Mouse (Mus musculus): ENCODE results near the gene Foxp1. TPM values are rescaled to one million over a fixed set of nuclear protein-coding genes. Genes with fewer than 3 reads are reported as not detected.

Gene Foxp1
- polyA plus RNA-seq, 1 experiment: 129 TPM

DNA sequence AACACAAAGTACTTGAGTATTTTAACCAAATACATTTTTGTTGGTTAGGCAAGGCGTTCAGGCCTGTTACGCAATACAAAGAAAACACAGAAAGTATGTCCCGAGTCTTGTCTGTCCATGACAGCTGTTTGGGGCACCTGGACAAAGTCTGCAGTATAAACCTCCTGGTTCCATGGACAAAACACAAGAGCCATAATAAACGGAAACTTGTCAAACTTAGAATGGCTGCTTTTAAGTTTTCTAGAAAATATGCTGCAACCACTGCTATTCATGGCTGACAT lies 378.8 kb downstream of the Foxp1 start:
- 95% methylated on average over 4 of the region's 4 CpGs for WGBS
- DNase-seq: no peak
- no peak overlapping the region for H3K27ac ChIP-seq (ENCODE audit: control insufficient read depth, insufficient read depth, low read length)
- H3K4me1 ChIP-seq (replicated peaks; ENCODE audit: control insufficient read depth, insufficient read depth, low read length): no peaks in the 10 kb centered on the region
- TF ChIP-seq POLR2A (IDR thresholded peaks at IDR 0.05; ENCODE audit: control insufficient read depth, extremely low read depth, insufficient read depth, low read length, poor library complexity) (no peak), CTCF (IDR thresholded peaks at IDR 0.05; ENCODE audit: borderline replicate concordance, control insufficient read depth, extremely low read depth, insufficient read depth, low read length, poor library complexity) (no peak)
- H3K36me3 ChIP-seq (ENCODE audit: control insufficient read depth, insufficient read depth, low read length): no peaks in the 10 kb centered on the region
- H3K4me3 ChIP-seq (ENCODE audit: control insufficient read depth, insufficient read depth, low read length): no peak overlapping the region
- H3K27me3 ChIP-seq (ENCODE audit: control insufficient read depth, insufficient read depth, low read length): no peaks in the 10 kb centered on the region

GRCm38 (mm10) chr6:99142900-99143755 lies 379.4 kb downstream of the Foxp1 start:
- no peak overlapping the region for H3K27ac ChIP-seq (ENCODE audit: control insufficient read depth, insufficient read depth, low read length)
- no peaks in the 10 kb centered on the region for H3K27me3 ChIP-seq (ENCODE audit: control insufficient read depth, insufficient read depth, low read length)
- 94% methylated on average over 10 of the region's 10 CpGs for WGBS
- DNase-seq: no peak
- H3K4me3 ChIP-seq (ENCODE audit: control insufficient read depth, insufficient read depth, low read length): no peak overlapping the region
- no peaks in the 10 kb centered on the region for H3K36me3 ChIP-seq (ENCODE audit: control insufficient read depth, insufficient read depth, low read length)
- TF ChIP-seq POLR2A (IDR thresholded peaks at IDR 0.05; ENCODE audit: control insufficient read depth, extremely low read depth, insufficient read depth, low read length, poor library complexity): no peak
- no peak for TF ChIP-seq CTCF (IDR thresholded peaks at IDR 0.05; ENCODE audit: borderline replicate concordance, control insufficient read depth, extremely low read depth, insufficient read depth, low read length, poor library complexity)
- H3K4me1 ChIP-seq (replicated peaks; ENCODE audit: control insufficient read depth, insufficient read depth, low read length): no peaks in the 10 kb centered on the region

DNA sequence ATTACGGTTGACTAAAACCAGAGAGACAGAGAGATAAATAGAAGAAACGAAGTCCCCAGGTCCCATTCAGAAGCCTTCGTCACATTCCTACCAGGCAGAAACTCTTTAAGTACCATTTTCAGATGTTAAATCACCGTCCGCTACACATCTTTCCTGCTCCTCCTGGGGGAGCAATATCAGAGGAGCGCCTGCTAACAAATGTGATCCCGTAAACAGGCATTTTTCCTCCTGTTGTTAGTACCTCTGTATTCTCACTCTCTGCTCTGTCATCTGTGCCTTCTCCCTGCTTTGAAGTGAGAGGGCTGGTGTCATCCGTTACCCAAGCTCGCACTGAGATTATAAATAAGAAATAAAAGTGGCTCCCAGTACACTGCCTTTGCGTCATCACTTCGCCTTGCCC lies 384.5 kb downstream of the Foxp1 start:
- H3K27me3 ChIP-seq (ENCODE audit: control insufficient read depth, insufficient read depth, low read length): no peaks in the 10 kb centered on the region
- whole genome bisulfite sequencing: 96% methylated on average over 11 of the region's 11 CpGs
- TF ChIP-seq CTCF (IDR thresholded peaks at IDR 0.05; ENCODE audit: borderline replicate concordance, control insufficient read depth, extremely low read depth, insufficient read depth, low read length, poor library complexity) (no peak), POLR2A (IDR thresholded peaks at IDR 0.05; ENCODE audit: control insufficient read depth, extremely low read depth, insufficient read depth, low read length, poor library complexity) (no peak)
- H3K27ac ChIP-seq (ENCODE audit: control insufficient read depth, insufficient read depth, low read length): no peak overlapping the region
- H3K4me1 ChIP-seq (replicated peaks; ENCODE audit: control insufficient read depth, insufficient read depth, low read length): no peaks in the 10 kb centered on the region
- DNase-seq: no peak
- 0 out of 2 replicates have a peak, but pooled peaks cover 4% of the 10 kb centered on the region for H3K36me3 ChIP-seq (ENCODE audit: control insufficient read depth, insufficient read depth, low read length)
- no peak overlapping the region for H3K4me3 ChIP-seq (ENCODE audit: control insufficient read depth, insufficient read depth, low read length)

DNA sequence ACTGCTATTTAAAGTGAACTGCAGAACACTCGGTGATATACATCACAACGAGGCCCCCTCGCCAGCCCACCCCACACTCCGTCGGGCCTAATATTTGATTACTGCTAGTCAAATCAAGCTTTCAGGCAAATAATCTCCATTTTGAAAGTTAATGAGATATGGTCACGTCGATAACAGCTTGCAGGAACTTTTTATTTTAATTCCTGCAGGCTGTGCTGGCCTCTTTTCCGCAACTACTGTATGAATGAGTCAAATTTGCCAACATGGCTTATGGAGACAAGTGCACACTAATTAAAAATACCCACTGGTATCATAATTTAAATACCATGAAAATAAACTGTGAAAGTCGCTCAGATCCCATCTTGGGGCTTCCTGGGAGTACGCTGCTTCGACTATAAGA lies 385.4 kb downstream of the Foxp1 start:
- no peaks in the 10 kb centered on the region for H3K27me3 ChIP-seq (ENCODE audit: control insufficient read depth, insufficient read depth, low read length)
- TF ChIP-seq POLR2A (IDR thresholded peaks at IDR 0.05; ENCODE audit: control insufficient read depth, extremely low read depth, insufficient read depth, low read length, poor library complexity): no peak
- TF ChIP-seq CTCF (IDR thresholded peaks at IDR 0.05; ENCODE audit: borderline replicate concordance, control insufficient read depth, extremely low read depth, insufficient read depth, low read length, poor library complexity): no peak
- 96% methylated on average over 11 of the region's 11 CpGs for WGBS
- no peak overlapping the region for H3K27ac ChIP-seq (ENCODE audit: control insufficient read depth, insufficient read depth, low read length)
- no peak for DNase-seq
- no peak overlapping the region for H3K4me3 ChIP-seq (ENCODE audit: control insufficient read depth, insufficient read depth, low read length)
- H3K36me3 ChIP-seq (ENCODE audit: control insufficient read depth, insufficient read depth, low read length): 0 out of 2 replicates have a peak, but pooled peaks cover 4% of the 10 kb centered on the region
- no peaks in the 10 kb centered on the region for H3K4me1 ChIP-seq (replicated peaks; ENCODE audit: control insufficient read depth, insufficient read depth, low read length)

DNA sequence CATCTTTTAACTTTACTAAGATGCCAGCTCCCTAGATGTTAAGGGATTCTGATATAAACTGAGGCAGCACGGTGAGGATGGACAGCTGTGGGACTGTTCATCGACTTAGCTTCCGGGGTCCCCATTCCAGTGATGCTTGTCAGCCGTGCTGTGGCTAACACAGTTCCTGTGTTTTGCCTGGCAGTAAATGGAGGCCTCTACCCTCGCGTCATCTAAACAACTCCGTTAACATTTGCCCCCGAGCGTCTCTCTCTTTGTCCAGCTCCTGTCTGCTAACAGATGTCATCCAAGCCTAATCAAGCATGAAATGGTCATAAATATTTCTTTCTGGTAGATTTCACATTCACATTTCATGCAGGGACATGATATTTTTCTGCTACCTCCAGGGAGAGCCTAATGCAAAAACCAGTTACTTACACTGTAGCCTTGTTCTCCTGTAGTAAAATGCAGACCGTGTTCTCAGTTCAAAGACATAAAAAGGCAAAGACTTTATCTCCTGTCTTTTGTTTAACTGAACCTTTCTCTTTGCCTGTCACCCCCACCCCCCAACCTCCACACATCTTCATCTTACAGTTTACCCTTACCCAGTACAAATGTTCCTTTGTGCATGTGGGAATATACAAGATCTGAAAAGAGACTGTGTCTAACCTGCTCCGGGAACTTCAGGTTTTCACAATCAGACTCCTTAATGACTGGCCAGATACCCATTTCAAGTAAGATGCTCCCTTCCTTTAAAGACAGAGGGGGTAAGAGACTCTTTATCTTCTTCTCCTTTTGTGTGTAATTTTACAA lies 386.4 kb downstream of the Foxp1 start:
- no peak overlapping the region for H3K4me3 ChIP-seq (ENCODE audit: control insufficient read depth, insufficient read depth, low read length)
- no peaks in the 10 kb centered on the region for H3K4me1 ChIP-seq (replicated peaks; ENCODE audit: control insufficient read depth, insufficient read depth, low read length)
- no peak overlapping the region for H3K27ac ChIP-seq (ENCODE audit: control insufficient read depth, insufficient read depth, low read length)
- TF ChIP-seq CTCF (IDR thresholded peaks at IDR 0.05; ENCODE audit: borderline replicate concordance, control insufficient read depth, extremely low read depth, insufficient read depth, low read length, poor library complexity): no peak
- no peak for TF ChIP-seq POLR2A (IDR thresholded peaks at IDR 0.05; ENCODE audit: control insufficient read depth, extremely low read depth, insufficient read depth, low read length, poor library complexity)
- H3K36me3 ChIP-seq (ENCODE audit: control insufficient read depth, insufficient read depth, low read length): 0 out of 2 replicates have a peak, but pooled peaks cover 4% of the 10 kb centered on the region
- H3K27me3 ChIP-seq (ENCODE audit: control insufficient read depth, insufficient read depth, low read length): no peaks in the 10 kb centered on the region
- WGBS: 87% methylated on average over 11 of the region's 11 CpGs
- DNase-seq: no peak

DNA sequence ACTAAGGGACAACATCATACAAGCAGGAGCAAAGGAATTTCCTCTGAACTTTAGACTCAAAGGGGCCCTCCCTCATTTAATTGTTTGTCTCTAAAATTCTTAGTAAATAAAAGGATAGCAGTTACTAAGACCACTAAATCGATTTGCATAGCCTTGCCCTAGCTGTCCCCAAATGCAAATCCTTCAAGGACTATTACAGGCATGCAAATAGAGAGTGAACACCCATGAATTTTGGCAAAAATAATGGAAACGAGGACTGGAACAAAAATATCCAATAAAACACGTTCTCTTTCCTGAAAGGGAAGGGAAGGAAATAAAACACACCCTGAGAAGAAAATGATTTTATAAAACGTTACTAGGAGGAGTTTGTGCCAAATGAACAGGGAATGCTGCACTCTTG lies 390.7 kb downstream of the Foxp1 start:
- TF ChIP-seq POLR2A (IDR thresholded peaks at IDR 0.05; ENCODE audit: control insufficient read depth, extremely low read depth, insufficient read depth, low read length, poor library complexity) (no peak), CTCF (IDR thresholded peaks at IDR 0.05; ENCODE audit: borderline replicate concordance, control insufficient read depth, extremely low read depth, insufficient read depth, low read length, poor library complexity) (no peak)

More for the DNA sequence above, 390.7 kb downstream of the Foxp1 start:
- no peaks in the 10 kb centered on the region for H3K27me3 ChIP-seq (ENCODE audit: control insufficient read depth, insufficient read depth, low read length)
- 0 out of 2 replicates have a peak, but pooled peaks cover 4% of the 10 kb centered on the region for H3K36me3 ChIP-seq (ENCODE audit: control insufficient read depth, insufficient read depth, low read length)
- no peak for DNase-seq
- H3K4me3 ChIP-seq (ENCODE audit: control insufficient read depth, insufficient read depth, low read length): no peak overlapping the region
- H3K4me1 ChIP-seq (replicated peaks; ENCODE audit: control insufficient read depth, insufficient read depth, low read length): peaks cover 5% of the 10 kb centered on the region
- no peak overlapping the region for H3K27ac ChIP-seq (ENCODE audit: control insufficient read depth, insufficient read depth, low read length)
- WGBS: 93% methylated on average over 4 of the region's 4 CpGs
